Comparison of ENCODE assay signal across 16 mouse cellular contexts in the genomic region with DNA sequence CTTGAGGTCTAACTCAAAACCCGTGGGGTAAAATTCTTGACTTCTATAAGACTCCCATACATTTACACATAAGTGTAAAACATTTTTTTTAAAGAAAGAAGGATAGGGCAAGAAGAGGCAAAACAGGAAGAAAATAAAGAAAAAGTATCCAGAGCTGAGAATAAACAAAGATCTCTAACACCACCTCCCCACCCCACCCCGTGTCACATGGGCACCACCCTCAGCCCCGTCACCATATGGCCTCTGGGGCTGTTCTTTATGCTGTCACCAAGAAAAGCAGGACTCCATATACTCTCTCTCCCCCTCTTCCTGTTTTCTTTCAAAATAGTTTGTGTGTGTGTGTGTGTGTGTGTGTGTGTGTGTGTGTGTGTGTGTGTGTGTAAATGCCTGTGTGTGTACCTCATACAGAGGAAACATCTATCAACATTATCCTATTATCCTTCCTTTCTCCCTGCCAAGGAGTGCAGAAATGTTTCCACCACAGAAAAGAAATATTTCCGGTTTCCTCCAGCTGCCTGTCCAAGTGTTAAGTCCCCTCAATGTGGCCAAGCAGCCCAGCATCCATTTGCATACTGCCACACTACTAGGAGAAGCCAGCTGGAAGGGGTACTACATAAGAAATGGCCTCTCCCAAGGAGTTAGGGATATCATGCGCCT. TPM values are rescaled to one million over a fixed set of nuclear protein-coding genes. Genes with fewer than 3 reads are reported as not detected.
DNase-seq lines count a peak whose midpoint lies in the region; ATAC-seq and TF ChIP-seq lines count a peak whose summit lies in the region.
"Had no signal": no experiment of that assay in that cellular context is flagged by ENCODE, and none has a peak within 500 bp of the region (broad histone marks: within the 10 kb centered on the region; RNA-seq: fewer than 3 reads in every experiment).

No protein-coding gene starts in this region.

- TF ChIP-seq EP300 in lung, postnatal 0 days (IDR thresholded peaks at IDR 0.05): no peak

- whole genome bisulfite sequencing in heart, embryonic 13.5 days: 40% methylated on average over 5 of the region's 5 CpGs
- 49% methylated on average over 5 of the region's 5 CpGs for WGBS in lung, postnatal 0 days
- 69% methylated on average over 5 of the region's 5 CpGs for WGBS in midbrain, embryonic 11.5 days
- 66% methylated on average over 5 of the region's 5 CpGs for WGBS in forebrain, embryonic 16.5 days

- peak overlapping the region; percentile 41; the same call in 1 of the 2 replicates for H3K27ac ChIP-seq in heart, embryonic 13.5 days (replicated peaks)
- H3K27ac ChIP-seq in lung, postnatal 0 days (ENCODE audit: low read length): no peak overlapping the region
- H3K27ac ChIP-seq in midbrain, embryonic 11.5 days (ENCODE audit: low read depth, low read length): no peak overlapping the region
- no peak overlapping the region for H3K27ac ChIP-seq in forebrain, embryonic 16.5 days (ENCODE audit: low read length)
- H3K27ac ChIP-seq: hindbrain, embryonic 13.5 days; lung, embryonic 15.5 days; midbrain, embryonic 15.5 days; neural tube, embryonic 12.5 days had no signal

- H3K36me3 ChIP-seq in heart, embryonic 13.5 days: no peaks in the 10 kb centered on the region
- no peaks in the 10 kb centered on the region for H3K36me3 ChIP-seq in lung, postnatal 0 days (ENCODE audit: insufficient read depth, low read length)
- no peaks in the 10 kb centered on the region for H3K36me3 ChIP-seq in midbrain, embryonic 11.5 days (ENCODE audit: control insufficient read depth, insufficient read depth, low read length)
- H3K36me3 ChIP-seq in forebrain, embryonic 16.5 days (ENCODE audit: control insufficient read depth, insufficient read depth): no peaks in the 10 kb centered on the region
- H3K36me3 ChIP-seq: hindbrain, embryonic 13.5 days; lung, embryonic 15.5 days; midbrain, embryonic 15.5 days; neural tube, embryonic 12.5 days had no signal

- no peaks in the 10 kb centered on the region; the same call in 1 of the 2 replicates for H3K27me3 ChIP-seq in heart, embryonic 13.5 days (replicated peaks)
- H3K27me3 ChIP-seq in lung, postnatal 0 days (replicated peaks; ENCODE audit: insufficient read depth, low read length): no peaks in the 10 kb centered on the region
- no peaks in the 10 kb centered on the region for H3K27me3 ChIP-seq in midbrain, embryonic 11.5 days (ENCODE audit: control insufficient read depth, insufficient read depth, low read length)
- H3K27me3 ChIP-seq in forebrain, embryonic 16.5 days (replicated peaks; ENCODE audit: control insufficient read depth, insufficient read depth, low read length): no peaks in the 10 kb centered on the region
- H3K27me3 ChIP-seq: hindbrain, embryonic 13.5 days; lung, embryonic 15.5 days; midbrain, embryonic 15.5 days; neural tube, embryonic 12.5 days had no signal

- no peak for DNase-seq in heart, postnatal 10 days
- peak; percentile 12 for DNase-seq in lung, postnatal 0 days (ENCODE audit: low spot score)
- DNase-seq in lung, postnatal 14 days: no peak
- DNase-seq in induced T-regulatory cell, adult 2 months (ENCODE audit: low read depth): peak; percentile 69
- peak; percentile 70 for DNase-seq in thymus, postnatal 25 days
- no peak for DNase-seq in midbrain, embryonic 11.5 days (ENCODE audit: low spot score, missing footprints)
- DNase-seq: adrenal gland, postnatal 10 days; cerebellum, postnatal 14 days had no signal

- ATAC-seq in heart, embryonic 13.5 days (ENCODE audit: extremely low read depth, insufficient number of reproducible peaks, low FRiP score, low TSS enrichment): no peak
- ATAC-seq in lung, postnatal 0 days: peak; percentile 35
- no peak for ATAC-seq in midbrain, embryonic 11.5 days (ENCODE audit: low FRiP score)
- no peak for ATAC-seq in forebrain, embryonic 16.5 days
- ATAC-seq: forebrain, embryonic 14.5 days; midbrain, embryonic 15.5 days had no signal

- H3K4me3 ChIP-seq in heart, embryonic 13.5 days: no peak overlapping the region
- H3K4me3 ChIP-seq in lung, postnatal 0 days (ENCODE audit: low read depth, low read length): no peak overlapping the region
- no peak overlapping the region for H3K4me3 ChIP-seq in midbrain, embryonic 11.5 days (ENCODE audit: low read depth, low read length)
- H3K4me3 ChIP-seq in forebrain, embryonic 16.5 days (replicated peaks; ENCODE audit: low read length): no peak overlapping the region
- H3K4me3 ChIP-seq: hindbrain, embryonic 13.5 days; lung, embryonic 15.5 days; midbrain, embryonic 15.5 days; neural tube, embryonic 12.5 days had no signal

- H3K9ac ChIP-seq in heart, embryonic 13.5 days: no peak overlapping the region
- no peak overlapping the region for H3K9ac ChIP-seq in lung, postnatal 0 days (replicated peaks; ENCODE audit: low read depth)
- H3K9ac ChIP-seq in midbrain, embryonic 11.5 days (ENCODE audit: low read length): no peak overlapping the region
- no peak overlapping the region for H3K9ac ChIP-seq in forebrain, embryonic 16.5 days (replicated peaks; ENCODE audit: low read depth, low read length)
- H3K9ac ChIP-seq: hindbrain, embryonic 13.5 days; lung, embryonic 15.5 days; midbrain, embryonic 15.5 days; neural tube, embryonic 12.5 days had no signal

- no peaks in the 10 kb centered on the region for H3K9me3 ChIP-seq in heart, embryonic 13.5 days
- H3K9me3 ChIP-seq in lung, postnatal 0 days (ENCODE audit: low read length): no peaks in the 10 kb centered on the region
- no peaks in the 10 kb centered on the region for H3K9me3 ChIP-seq in midbrain, embryonic 11.5 days (ENCODE audit: control insufficient read depth, low read length)
- H3K9me3 ChIP-seq in forebrain, embryonic 16.5 days (ENCODE audit: control insufficient read depth, low read length): no peaks in the 10 kb centered on the region
- H3K9me3 ChIP-seq: hindbrain, embryonic 13.5 days; lung, embryonic 15.5 days; midbrain, embryonic 15.5 days; neural tube, embryonic 12.5 days had no signal

- intact Hi-C loops in heart, postnatal 10 days (cut with DNase I): no loop called here

- H3K4me2 ChIP-seq in heart, embryonic 13.5 days: no peak overlapping the region
- no peak overlapping the region for H3K4me2 ChIP-seq in lung, postnatal 0 days (replicated peaks; ENCODE audit: low read depth, low read length)
- no peak overlapping the region for H3K4me2 ChIP-seq in midbrain, embryonic 11.5 days
- H3K4me2 ChIP-seq in forebrain, embryonic 16.5 days (ENCODE audit: low read length): no peak overlapping the region
- H3K4me2 ChIP-seq: hindbrain, embryonic 13.5 days; lung, embryonic 15.5 days; midbrain, embryonic 15.5 days; neural tube, embryonic 12.5 days had no signal

- no peak for TF ChIP-seq CTCF in lung, postnatal 0 days (IDR thresholded peaks at IDR 0.05)

- H3K4me1 ChIP-seq in heart, embryonic 13.5 days: peaks cover 10% of the 10 kb centered on the region; the same call in 1 of the 2 replicates
- H3K4me1 ChIP-seq in lung, postnatal 0 days (ENCODE audit: insufficient read depth, low read depth, low read length): no peaks in the 10 kb centered on the region
- H3K4me1 ChIP-seq in midbrain, embryonic 11.5 days (ENCODE audit: control insufficient read depth, insufficient read depth, low read length): no peaks in the 10 kb centered on the region
- no peaks in the 10 kb centered on the region for H3K4me1 ChIP-seq in forebrain, embryonic 16.5 days (replicated peaks; ENCODE audit: control insufficient read depth, insufficient read depth, low read length)
- H3K4me1 ChIP-seq: hindbrain, embryonic 13.5 days; lung, embryonic 15.5 days; midbrain, embryonic 15.5 days; neural tube, embryonic 12.5 days had no signal

RNA-seq across cellular contexts. Expression of a gene that starts 13.5 kb away (rescaled TPM):
- polyA plus RNA-seq in heart, embryonic 13.5 days (2015; fragmentation: Nextera tagmentation; extraction: Ambion mirVana): 0.47 and 0.98 TPM in 2 replicates
- 10 to 100 TPM; 31.3 to 32.3 TPM for total RNA-seq in heart, postnatal 10 days (2021)
- 2.9 and 5.0 TPM in 2 replicates for polyA plus RNA-seq in lung, postnatal 0 days (2015; fragmentation: Nextera tagmentation; extraction: Ambion mirVana)
- polyA plus RNA-seq in midbrain, embryonic 11.5 days (2014; fragmentation: Nextera tagmentation; extraction: Ambion mirVana): not detected in 2 replicates
- polyA plus RNA-seq in forebrain, embryonic 16.5 days (2015; fragmentation: Nextera tagmentation; extraction: Ambion mirVana): 4.7 and 5.4 TPM in 2 replicates
- total RNA-seq: CH12.LX had no signal

RNA-seq across cellular contexts. Expression of a gene that starts 37.1 kb away (rescaled TPM):
- 48.5 and 66.0 TPM in 2 replicates for polyA plus RNA-seq in heart, embryonic 13.5 days (2015; fragmentation: Nextera tagmentation; extraction: Ambion mirVana)
- 100 to 1,000 TPM; 102 to 150 TPM for total RNA-seq in heart, postnatal 10 days (2021)
- polyA plus RNA-seq in lung, postnatal 0 days (2015; fragmentation: Nextera tagmentation; extraction: Ambion mirVana): 11.0 TPM in 2 replicates
- 7.3 and 9.7 TPM in 2 replicates for polyA plus RNA-seq in midbrain, embryonic 11.5 days (2014; fragmentation: Nextera tagmentation; extraction: Ambion mirVana)
- 13.6 and 13.7 TPM in 2 replicates for polyA plus RNA-seq in forebrain, embryonic 16.5 days (2015; fragmentation: Nextera tagmentation; extraction: Ambion mirVana)

Comparison
In these comparisons a context has a peak if more than half of its experiments do, and no peak if none do; other contexts are left out.
1. DNase-seq: peak in lung, postnatal 0 days (single experiment), induced T-regulatory cell, adult 2 months (single experiment) and thymus, postnatal 25 days (single experiment); none in heart, postnatal 10 days (0 of 2), lung, postnatal 14 days (single experiment) and midbrain, embryonic 11.5 days (single experiment).